ENCODE assay signal across 12 mouse cellular contexts in the genomic region with DNA sequence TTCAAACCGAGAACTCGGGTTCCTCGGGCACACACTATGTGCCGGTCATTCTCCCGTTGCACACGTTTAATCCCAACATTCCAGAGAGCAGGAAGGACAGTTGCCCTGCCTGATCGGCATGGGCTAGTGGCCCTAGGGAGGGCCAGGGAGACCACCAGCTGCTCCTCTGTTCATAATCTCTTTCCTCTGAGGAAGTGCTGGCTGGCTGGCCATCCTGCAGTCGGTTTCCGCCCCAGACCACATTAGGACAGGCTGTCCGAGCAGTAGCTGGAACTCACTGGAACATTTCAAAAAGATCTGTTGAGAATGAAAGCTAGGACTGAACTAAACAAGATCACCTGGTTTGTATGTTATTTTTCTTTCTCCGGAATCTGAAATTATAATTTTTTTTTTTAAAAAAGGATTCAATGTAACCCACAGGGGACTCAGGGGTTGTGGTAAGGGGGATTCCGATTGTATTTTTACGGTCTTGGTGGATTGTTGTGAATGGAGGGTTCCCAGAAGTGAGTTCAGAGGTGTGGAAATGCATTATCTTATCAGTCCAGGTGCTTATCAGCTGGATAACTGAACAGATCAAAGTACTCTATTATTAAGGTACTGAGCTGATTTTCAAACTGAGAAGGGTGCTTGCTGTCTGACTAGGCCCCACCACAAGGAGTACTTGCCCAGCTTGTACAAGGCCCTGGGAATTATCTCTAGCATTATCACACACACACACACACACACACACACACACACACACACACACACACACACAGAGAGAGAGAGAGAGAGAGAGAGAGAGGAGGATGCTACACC.
A peak's percentile ranks its signal among the peaks of the same experiment; 100 is the strongest.
DNase-seq lines count a peak whose midpoint lies in the region; ATAC-seq lines count a peak whose summit lies in the region.
"Had no signal": no experiment of that assay in that cellular context is flagged by ENCODE, and none has a peak within 500 bp of the region (broad histone marks: within the 10 kb centered on the region; RNA-seq: fewer than 3 reads in every experiment).

No protein-coding gene starts in this region.

- no peaks in the 10 kb centered on the region for H3K27me3 ChIP-seq in embryonic facial prominence, embryonic 14.5 days (replicated peaks; ENCODE audit: control insufficient read depth, insufficient read depth, low read length)
- peaks cover 4% of the 10 kb centered on the region; the same call in 1 of the 2 replicates for H3K27me3 ChIP-seq in embryonic facial prominence, embryonic 10.5 days (replicated peaks; ENCODE audit: low read depth, poor library complexity, severe bottlenecking)
- no peaks in the 10 kb centered on the region for H3K27me3 ChIP-seq in heart, embryonic 11.5 days (ENCODE audit: control insufficient read depth, insufficient read depth, low read length)

- WGBS in embryonic facial prominence, embryonic 14.5 days, result 51% methylated on average over 13 of the region's 13 CpGs
- WGBS in embryonic facial prominence, embryonic 10.5 days, result 50% methylated on average over 13 of the region's 13 CpGs
- 30% methylated on average over 13 of the region's 13 CpGs for WGBS in heart, embryonic 11.5 days (ENCODE audit: insufficient replicate concordance)

- ATAC-seq in embryonic facial prominence, embryonic 14.5 days (ENCODE audit: low read depth), result no peak
- no peak for ATAC-seq in heart, embryonic 11.5 days (replicated peaks; ENCODE audit: insufficient number of reproducible peaks, low FRiP score, low TSS enrichment)
- ATAC-seq: hindbrain, postnatal 0 days had no signal

- H3K9me3 ChIP-seq in embryonic facial prominence, embryonic 14.5 days (ENCODE audit: control insufficient read depth, low read length), result no peaks in the 10 kb centered on the region
- H3K9me3 ChIP-seq in embryonic facial prominence, embryonic 10.5 days, result no peaks in the 10 kb centered on the region
- H3K9me3 ChIP-seq in heart, embryonic 11.5 days (replicated peaks; ENCODE audit: control insufficient read depth, low read length), result no peaks in the 10 kb centered on the region
- H3K9me3 ChIP-seq: forebrain, embryonic 12.5 days; midbrain, embryonic 12.5 days had no signal

- H3K4me3 ChIP-seq in embryonic facial prominence, embryonic 14.5 days (ENCODE audit: low read depth, low read length), result no peak overlapping the region
- no peak overlapping the region for H3K4me3 ChIP-seq in embryonic facial prominence, embryonic 10.5 days
- no peak overlapping the region for H3K4me3 ChIP-seq in heart, embryonic 11.5 days (ENCODE audit: low read depth, low read length)
- H3K4me3 ChIP-seq: forebrain, embryonic 12.5 days; midbrain, embryonic 12.5 days had no signal

- H3K9ac ChIP-seq in embryonic facial prominence, embryonic 14.5 days (ENCODE audit: low read depth, low read length), result no peak overlapping the region
- 0 out of 2 replicates have a peak overlapping the region, but pooled peaks have one; percentile 1 for H3K9ac ChIP-seq in heart, embryonic 11.5 days (ENCODE audit: low read depth, low read length)
- H3K9ac ChIP-seq: forebrain, embryonic 12.5 days; midbrain, embryonic 12.5 days had no signal

- 0 out of 2 replicates have a peak overlapping the region, but pooled peaks have one; percentile 67 for H3K27ac ChIP-seq in embryonic facial prominence, embryonic 14.5 days (replicated peaks; ENCODE audit: low read depth, low read length)
- no peak overlapping the region for H3K27ac ChIP-seq in embryonic facial prominence, embryonic 10.5 days (replicated peaks)
- H3K27ac ChIP-seq in heart, embryonic 11.5 days (ENCODE audit: low read depth, low read length), result 0 out of 2 replicates have a peak overlapping the region, but pooled peaks have one; percentile 15
- H3K27ac ChIP-seq: forebrain, embryonic 12.5 days; hindbrain, postnatal 0 days; midbrain, embryonic 12.5 days had no signal

- H3K4me1 ChIP-seq in embryonic facial prominence, embryonic 14.5 days (ENCODE audit: control insufficient read depth, insufficient read depth, low read length), result peaks cover 16% of the 10 kb centered on the region
- peaks cover 15% of the 10 kb centered on the region for H3K4me1 ChIP-seq in embryonic facial prominence, embryonic 10.5 days
- H3K4me1 ChIP-seq in heart, embryonic 11.5 days (ENCODE audit: control insufficient read depth, insufficient read depth, low read length), result peaks cover 18% of the 10 kb centered on the region

- DNase-seq in embryonic facial prominence, embryonic 14.5 days (ENCODE audit: low spot score), result peak; percentile 20
- DNase-seq in embryonic facial prominence, embryonic 10.5 days (ENCODE audit: low spot score), result no peak
- DNase-seq in kidney, postnatal 36 days, result peak; percentile 38 to 54
- DNase-seq in lung, postnatal 36 days, result peak; percentile 75
- DNase-seq in left cerebral cortex, postnatal 14 days (ENCODE audit: low spot score in 2 of 2), result no peak
- no peak for DNase-seq in urinary bladder, postnatal 14 days (ENCODE audit: low spot score)
- DNase-seq in T-cell, adult 2 months (ENCODE audit: low spot score), result no peak
- DNase-seq: cerebellum, postnatal 10 days had no signal

- no peak overlapping the region for H3K4me2 ChIP-seq in embryonic facial prominence, embryonic 14.5 days (ENCODE audit: low read depth, low read length)
- no peak overlapping the region; the same call in 1 of the 2 replicates for H3K4me2 ChIP-seq in heart, embryonic 11.5 days

- intact Hi-C loops in left cerebral cortex, postnatal 14 days (cut with DNase I), result no loop called here

- no peaks in the 10 kb centered on the region for H3K36me3 ChIP-seq in embryonic facial prominence, embryonic 14.5 days (ENCODE audit: control insufficient read depth, insufficient read depth, low read length)
- no peaks in the 10 kb centered on the region for H3K36me3 ChIP-seq in embryonic facial prominence, embryonic 10.5 days (replicated peaks)
- no peaks in the 10 kb centered on the region for H3K36me3 ChIP-seq in heart, embryonic 11.5 days (ENCODE audit: control insufficient read depth, insufficient read depth, low read length)
- H3K36me3 ChIP-seq: forebrain, embryonic 12.5 days; midbrain, embryonic 12.5 days had no signal

Comparison
In these comparisons a context has a peak if more than half of its experiments do, and no peak if none do; other contexts are left out.
1. DNase-seq: peak in embryonic facial prominence, embryonic 14.5 days (single experiment), kidney, postnatal 36 days (2 of 2) and lung, postnatal 36 days (single experiment); none in embryonic facial prominence, embryonic 10.5 days (single experiment), left cerebral cortex, postnatal 14 days (0 of 2), urinary bladder, postnatal 14 days (single experiment) and T-cell, adult 2 months (single experiment).